ENCODE assay signal across 14 mouse cellular contexts in the genomic region with DNA sequence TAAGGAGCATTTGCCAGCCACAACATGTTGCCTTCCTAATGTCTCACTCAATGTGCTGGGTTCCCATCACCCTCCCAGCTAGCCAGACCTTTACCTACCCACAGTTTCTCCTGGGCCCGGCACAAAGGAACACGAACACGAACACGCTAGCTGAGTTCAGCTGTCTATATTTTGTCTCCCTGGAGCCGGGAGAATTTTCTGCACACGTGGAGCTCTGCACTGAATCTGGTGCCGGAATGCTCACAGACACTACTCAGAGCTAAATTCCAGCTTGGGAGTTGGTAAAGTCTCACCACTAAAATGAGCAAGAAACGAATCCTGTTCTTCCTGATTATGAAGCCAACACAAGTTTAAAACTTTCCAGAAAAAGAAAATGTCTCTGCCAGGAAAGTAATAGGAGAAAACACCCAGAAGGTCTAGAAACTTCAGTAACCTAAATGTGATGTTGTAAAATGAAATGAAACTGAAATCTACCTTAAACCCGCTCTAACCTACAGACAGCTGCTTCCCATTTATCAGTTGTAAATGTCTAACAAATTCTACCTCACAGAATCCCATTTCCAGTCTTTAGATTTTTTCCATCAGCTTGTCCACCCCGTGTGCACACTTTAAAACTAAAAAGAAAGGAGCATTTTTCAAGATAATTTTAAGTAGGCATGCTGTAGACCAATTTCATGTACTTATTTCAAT. TPM values are rescaled to one million over a fixed set of nuclear protein-coding genes. Genes with fewer than 3 reads are reported as not detected.
DNase-seq lines count a peak whose midpoint lies in the region; ATAC-seq and TF ChIP-seq lines count a peak whose summit lies in the region.
"Had no signal": no experiment of that assay in that cellular context is flagged by ENCODE, and none has a peak within 500 bp of the region (broad histone marks: within the 10 kb centered on the region; RNA-seq: fewer than 3 reads in every experiment).

No protein-coding gene starts in this region.

- H3K9ac ChIP-seq in embryonic facial prominence, embryonic 15.5 days, result no peak overlapping the region
- H3K9ac ChIP-seq in stomach, embryonic 16.5 days (ENCODE audit: low read length), result no peak overlapping the region
- H3K9ac ChIP-seq in liver, embryonic 12.5 days, result no peak overlapping the region
- H3K9ac ChIP-seq: lung, embryonic 15.5 days had no signal

- TF ChIP-seq CTCF in left cerebral cortex, adult 2 months (IDR thresholded peaks at IDR 0.05), result no peak

- ATAC-seq in embryonic facial prominence, embryonic 15.5 days (ENCODE audit: insufficient number of reproducible peaks, low FRiP score, low TSS enrichment, low read depth), result no peak
- ATAC-seq in stomach, embryonic 16.5 days (ENCODE audit: insufficient read depth, low FRiP score), result no peak
- no peak for ATAC-seq in liver, embryonic 12.5 days
- ATAC-seq: midbrain, embryonic 16.5 days had no signal

- H3K4me1 ChIP-seq in embryonic facial prominence, embryonic 15.5 days, result peaks cover 37% of the 10 kb centered on the region
- H3K4me1 ChIP-seq in stomach, embryonic 16.5 days (ENCODE audit: control insufficient read depth, insufficient read depth, low read length), result peaks cover 6% of the 10 kb centered on the region; the same call in 1 of the 2 replicates
- H3K4me1 ChIP-seq in liver, embryonic 12.5 days, result no peaks in the 10 kb centered on the region

- no peaks in the 10 kb centered on the region for H3K27me3 ChIP-seq in embryonic facial prominence, embryonic 15.5 days
- no peaks in the 10 kb centered on the region for H3K27me3 ChIP-seq in stomach, embryonic 16.5 days (ENCODE audit: control insufficient read depth, insufficient read depth, low read length)
- H3K27me3 ChIP-seq in liver, embryonic 12.5 days (replicated peaks), result no peaks in the 10 kb centered on the region
- H3K27me3 ChIP-seq: lung, embryonic 15.5 days had no signal

- intact Hi-C loops in left cerebral cortex, postnatal 25 days (cut with DNase I), result no loop called here
- intact Hi-C loops in left cerebral cortex, adult 2 months (cut with DNase I), result no loop called here

- DNase-seq in gastrocnemius, postnatal 10 days, result peak; percentile 7
- no peak for DNase-seq in gastrocnemius, postnatal 25 days
- DNase-seq in left cerebral cortex, postnatal 25 days (ENCODE audit: low spot score in 2 of 2), result peak; percentile 28 to 59
- no peak for DNase-seq in left cerebral cortex, adult 2 months (ENCODE audit: extremely low spot score in 1 of 2, low spot score in 2 of 2)
- no peak for DNase-seq in neural tube, embryonic 10.5 days (ENCODE audit: extremely low spot score, low spot score)
- DNase-seq: adrenal gland, postnatal 25 days; cerebellum, postnatal 14 days; heart, postnatal 36 days; kidney, adult 18-20 months had no signal

- 0 out of 2 replicates have a peak, but pooled peaks cover 5% of the 10 kb centered on the region for H3K36me3 ChIP-seq in embryonic facial prominence, embryonic 15.5 days
- H3K36me3 ChIP-seq in stomach, embryonic 16.5 days (ENCODE audit: control insufficient read depth, insufficient read depth, low read length), result no peaks in the 10 kb centered on the region
- no peaks in the 10 kb centered on the region for H3K36me3 ChIP-seq in liver, embryonic 12.5 days
- H3K36me3 ChIP-seq: lung, embryonic 15.5 days had no signal

- no peak overlapping the region for H3K4me3 ChIP-seq in left cerebral cortex, adult 2 months
- H3K4me3 ChIP-seq in embryonic facial prominence, embryonic 15.5 days (replicated peaks), result no peak overlapping the region; the same call in 1 of the 2 replicates
- H3K4me3 ChIP-seq in stomach, embryonic 16.5 days (replicated peaks; ENCODE audit: low read length), result no peak overlapping the region
- H3K4me3 ChIP-seq in liver, embryonic 12.5 days, result no peak overlapping the region
- H3K4me3 ChIP-seq: lung, embryonic 15.5 days had no signal

- H3K9me3 ChIP-seq in embryonic facial prominence, embryonic 15.5 days (replicated peaks), result no peaks in the 10 kb centered on the region
- H3K9me3 ChIP-seq in stomach, embryonic 16.5 days (replicated peaks; ENCODE audit: control insufficient read depth, low read length), result no peaks in the 10 kb centered on the region
- H3K9me3 ChIP-seq in liver, embryonic 12.5 days (replicated peaks), result no peaks in the 10 kb centered on the region
- H3K9me3 ChIP-seq: lung, embryonic 15.5 days had no signal

- peak overlapping the region; percentile 38 for H3K4me2 ChIP-seq in embryonic facial prominence, embryonic 15.5 days (replicated peaks)
- H3K4me2 ChIP-seq in stomach, embryonic 16.5 days (ENCODE audit: low read depth, low read length), result peak overlapping the region; percentile 8
- no peak overlapping the region for H3K4me2 ChIP-seq in liver, embryonic 12.5 days
- H3K4me2 ChIP-seq: lung, embryonic 15.5 days had no signal

- H3K27ac ChIP-seq in left cerebral cortex, adult 2 months, result no peak overlapping the region
- H3K27ac ChIP-seq in embryonic facial prominence, embryonic 15.5 days (replicated peaks), result peak overlapping the region; percentile 88
- H3K27ac ChIP-seq in stomach, embryonic 16.5 days (ENCODE audit: low read length), result peak overlapping the region; percentile 72; the same call in 1 of the 2 replicates
- no peak overlapping the region for H3K27ac ChIP-seq in liver, embryonic 12.5 days
- H3K27ac ChIP-seq: lung, embryonic 15.5 days had no signal

- 17% methylated on average over 10 of the region's 10 CpGs for WGBS in embryonic facial prominence, embryonic 15.5 days
- WGBS in stomach, embryonic 16.5 days, result 49% methylated on average over 10 of the region's 10 CpGs
- WGBS in liver, embryonic 12.5 days (ENCODE audit: insufficient replicate concordance), result 72% methylated on average over 10 of the region's 10 CpGs

RNA-seq across cellular contexts. Expression of a gene that starts 20.8 kb away (rescaled TPM):
- 10 to 100 TPM; 12.6 to 16.7 TPM for total RNA-seq in gastrocnemius, postnatal 10 days (2021)
- total RNA-seq in gastrocnemius, postnatal 25 days (2021), result 1 to 10 TPM; 5.2 to 5.4 TPM
- 1 to 10 TPM; 5.4 to 6.2 TPM for total RNA-seq in left cerebral cortex, postnatal 25 days (2021)
- 1 to 10 TPM; 6.3 to 7.4 TPM for total RNA-seq in left cerebral cortex, adult 2 months (2021)
- 32.8 and 35.0 TPM in 2 replicates for polyA plus RNA-seq in embryonic facial prominence, embryonic 15.5 days (2015; fragmentation: Nextera tagmentation; extraction: Ambion mirVana)
- polyA plus RNA-seq in stomach, embryonic 16.5 days (2015; fragmentation: Nextera tagmentation; extraction: Ambion mirVana), result 20.0 and 21.3 TPM in 2 replicates
- polyA plus RNA-seq in liver, embryonic 12.5 days (2016; fragmentation: Nextera tagmentation; extraction: Ambion mirVana), result 10.1 and 10.8 TPM in 2 replicates

RNA-seq across cellular contexts. Expression of a gene that starts 58.9 kb away (rescaled TPM):
- under 1 TPM in 1 of 2 experiments, not detected in 1; 0.45 TPM for total RNA-seq in gastrocnemius, postnatal 10 days (2021)
- total RNA-seq in gastrocnemius, postnatal 25 days (2021), result under 1 TPM in 1 of 2 experiments, not detected in 1; 0.24 TPM
- total RNA-seq in left cerebral cortex, postnatal 25 days (2021), result under 1 TPM; 0.55 to 0.62 TPM
- under 1 TPM in 1 of 2 experiments, not detected in 1; 0.33 TPM for total RNA-seq in left cerebral cortex, adult 2 months (2021)
- 1.4 and 1.9 TPM in 2 replicates for polyA plus RNA-seq in embryonic facial prominence, embryonic 15.5 days (2015; fragmentation: Nextera tagmentation; extraction: Ambion mirVana)
- polyA plus RNA-seq in stomach, embryonic 16.5 days (2015; fragmentation: Nextera tagmentation; extraction: Ambion mirVana), result 1.2 and 1.3 TPM in 2 replicates
- 0.62 and 0.87 TPM in 2 replicates for polyA plus RNA-seq in liver, embryonic 12.5 days (2016; fragmentation: Nextera tagmentation; extraction: Ambion mirVana)
- total RNA-seq: heart, postnatal 36 days had no signal

Comparison
In these comparisons a context has a peak if more than half of its experiments do, and no peak if none do; other contexts are left out.
1. DNase-seq: peak in gastrocnemius, postnatal 10 days (single experiment) and left cerebral cortex, postnatal 25 days (2 of 2); none in gastrocnemius, postnatal 25 days (single experiment), left cerebral cortex, adult 2 months (0 of 2) and neural tube, embryonic 10.5 days (single experiment).
2. H3K27ac ChIP-seq: peak in embryonic facial prominence, embryonic 15.5 days (single experiment) and stomach, embryonic 16.5 days (single experiment); none in left cerebral cortex, adult 2 months (single experiment) and liver, embryonic 12.5 days (single experiment).